In genomic region chr17:6178564-6179267, GRCm38 (mm10) we compare ENCODE assay signal across 20 mouse cellular contexts.
A peak's percentile ranks its signal among the peaks of the same experiment; 100 is the strongest.
DNase-seq lines count a peak whose midpoint lies in the region; TF ChIP-seq lines count a peak whose summit lies in the region.
"Had no signal": no experiment of that assay in that cellular context is flagged by ENCODE, and none has a peak within 500 bp of the region (broad histone marks: within the 10 kb centered on the region; RNA-seq: fewer than 3 reads in every experiment).

No protein-coding gene starts in this region.

- no peak overlapping the region for H3K4me3 ChIP-seq in left cerebral cortex, adult 2 months
- H3K4me3 ChIP-seq: embryonic facial prominence, embryonic 10.5 days; forebrain, embryonic 10.5 days; kidney, embryonic 15.5 days; midbrain, embryonic 12.5 days had no signal

- intact Hi-C loops in heart, postnatal 10 days (cut with DNase I) = no loop called here
- intact Hi-C loops in left cerebral cortex, adult 2 months (cut with DNase I) = no loop called here
- intact Hi-C loops in left cerebral cortex, postnatal 36 days (cut with DNase I) = no loop called here

- no peak for TF ChIP-seq CTCF in left cerebral cortex, adult 2 months (IDR thresholded peaks at IDR 0.05)

- H3K27ac ChIP-seq in left cerebral cortex, adult 2 months = peak overlapping the region; percentile 48; the same call in 1 of the 2 replicates
- H3K27ac ChIP-seq: embryonic facial prominence, embryonic 10.5 days; forebrain, embryonic 10.5 days; kidney, embryonic 15.5 days; midbrain, embryonic 12.5 days had no signal

- DNase-seq in heart, adult 11 months = peak; percentile 72
- DNase-seq in heart, postnatal 10 days = no peak
- DNase-seq in left cerebral cortex, adult 2 months (ENCODE audit: extremely low spot score in 1 of 2, low spot score in 2 of 2) = no peak
- DNase-seq in left cerebral cortex, postnatal 36 days (ENCODE audit: low spot score in 2 of 2) = no peak
- DNase-seq in mesoderm, embryonic 11.5 days (ENCODE audit: low read depth, low spot score) = peak; percentile 7
- DNase-seq in yolk sac, embryonic 10.5 days (ENCODE audit: low spot score) = peak; percentile 32
- DNase-seq in lung, adult 18-20 months = no peak
- DNase-seq in ovary, postnatal 14 days (ENCODE audit: low spot score) = no peak
- DNase-seq: adrenal gland, postnatal 14 days; cerebellum, adult 9-10 months; forebrain, postnatal 0 days; gastrocnemius, postnatal 36 days; kidney, adult 11 months; kidney, postnatal 36 days; retina, postnatal 1 day; right cerebral cortex, postnatal 25 days had no signal

Comparison
In these comparisons a context has a peak if more than half of its experiments do, and no peak if none do; other contexts are left out.
1. DNase-seq: peak in heart, adult 11 months (single experiment), mesoderm, embryonic 11.5 days (single experiment) and yolk sac, embryonic 10.5 days (single experiment); none in heart, postnatal 10 days (0 of 2), left cerebral cortex, adult 2 months (0 of 2), left cerebral cortex, postnatal 36 days (0 of 2), lung, adult 18-20 months (0 of 2) and ovary, postnatal 14 days (single experiment).